Mouse (Mus musculus) hindbrain, embryonic 10.5 days (tissue): ENCODE data around the gene A030014E15Rik. TPM values are rescaled to one million over a fixed set of nuclear protein-coding genes. Genes with fewer than 3 reads are reported as not detected.
"Not testable (repeated sequence)": the region's sequence is repeated elsewhere in the genome, so short reads cannot be mapped to it uniquely, and the experiment has no call there.

Source experiments
- DNase-seq: peaks from one replicate; pipeline ENCODE4 v3.0.0-alpha.2; 2017; ENCODE audit warnings: low spot score
- H3K27ac ChIP-seq: fragments of 300-500 bp; sonication (generic); 2 replicates; pipeline ENCODE4 v1.5.1; 2016; ENCODE audit warnings: mild to moderate bottlenecking, moderate library complexity
- H3K27me3 ChIP-seq: fragments of 300-500 bp; sonication (generic); 2 replicates; pipeline ENCODE4 v1.6.1; 2016; ENCODE audit warnings: mild to moderate bottlenecking; ENCODE audit not compliant: poor library complexity, insufficient read depth, severe bottlenecking
- H3K36me3 ChIP-seq: fragments of 300-500 bp; sonication (generic); 2 replicates; pipeline ENCODE4 v1.6.1; 2016; ENCODE audit warnings: mild to moderate bottlenecking, moderate library complexity
- H3K4me1 ChIP-seq: fragments of 300-500 bp; sonication (generic); replicated peaks from 2 replicates; pipeline ENCODE4 v1.6.1; 2016; ENCODE audit warnings: mild to moderate bottlenecking
- H3K4me3 ChIP-seq: fragments of 300-500 bp; sonication (generic); 2 replicates; pipeline ENCODE4 v1.5.1; 2016; ENCODE audit warnings: mild to moderate bottlenecking, moderate library complexity
- H3K9me3 ChIP-seq: fragments of 300-500 bp; sonication (generic); 2 replicates; pipeline ENCODE4 v1.6.1; 2016; ENCODE audit warnings: mild to moderate bottlenecking, moderate library complexity
- WGBS: fragments of 180-500 bp; shearing (Covaris S2); methylation state at CpG from one replicate; pipeline ENCODE4 v1.1.7; 2016; 5-methylcytosine and 5-hydroxymethylcytosine counted together
- polyA plus RNA-seq: library from polyadenylated mRNA; unstranded; fragments of >200 nt; fragmentation: Nextera tagmentation; extraction: Ambion mirVana; gene quantifications from 2 replicates; pipeline ENCODE4 v1.2.1, GENCODE M21; 2016

Gene A030014E15Rik
- polyA plus RNA-seq, 1 experiment from 2014 or later: not detected

GRCm38 (mm10) chr1:82946029-82946428, 21.3 kb downstream of the A030014E15Rik start:
- DNase-seq, H3K36me3 ChIP-seq, H3K27me3 ChIP-seq, H3K4me1 ChIP-seq, H3K9me3 ChIP-seq, H3K27ac ChIP-seq, H3K4me3 ChIP-seq: not testable (repeated sequence)
- whole genome bisulfite sequencing: 94% methylated on average over 2 of the region's 2 CpGs

- no peaks in the 10 kb centered on the region for H3K27me3 ChIP-seq
- H3K4me3 ChIP-seq: no peak overlapping the region
- no peak for DNase-seq
- no peak overlapping the region for H3K27ac ChIP-seq
- H3K4me1 ChIP-seq: no peaks in the 10 kb centered on the region
- no peaks in the 10 kb centered on the region for H3K36me3 ChIP-seq
- WGBS: 83% methylated on average over 2 of the region's 2 CpGs
- H3K9me3 ChIP-seq: no peaks in the 10 kb centered on the region
Observed at GRCm38 (mm10) chr1:82948601-82949000, 23.9 kb downstream of the A030014E15Rik start.

- not testable (repeated sequence) for H3K9me3 ChIP-seq, H3K4me3 ChIP-seq, H3K36me3 ChIP-seq, H3K4me1 ChIP-seq, DNase-seq, H3K27ac ChIP-seq, H3K27me3 ChIP-seq
Observed at GRCm38 (mm10) chr1:82955913-82956312, 31.2 kb downstream of the A030014E15Rik start, which contains the start of gene Gm7544. Gene Gm7544, minus strand, starts transcription at chr1:82956013.

GRCm38 (mm10) chr1:82959870-82960385, 35.2 kb downstream of the A030014E15Rik start, which contains the start of gene Gm47955:
Gene Gm47955, plus strand, starts transcription at chr1:82960286.
- Histone ChIP-seq H3K4me1 (no peaks in the 10 kb centered on the region), H3K27ac (no peak within 1 kb of the TSS), H3K9me3 (0 out of 2 replicates have a peak, but pooled peaks cover 4% of the 10 kb centered on the region), H3K27me3 (no peaks in the 10 kb centered on the region), H3K36me3 (no peaks in the 10 kb centered on the region), H3K4me3 (no peak within 1 kb of the TSS)
- no peak for DNase-seq
- 89% methylated on average over 11 of the region's 11 CpGs for WGBS

- Histone ChIP-seq H3K4me3 (no peak overlapping the region), H3K9me3 (no peaks in the 10 kb centered on the region), H3K27ac (no peak overlapping the region), H3K4me1 (no peaks in the 10 kb centered on the region), H3K27me3 (no peaks in the 10 kb centered on the region), H3K36me3 (no peaks in the 10 kb centered on the region)
- 69% methylated on average over 3 of the region's 3 CpGs for WGBS
- DNase-seq: peak; percentile 7
Observed at GRCm38 (mm10) chr1:82966413-82966812, 41.7 kb downstream of the A030014E15Rik start.

- no peak overlapping the region for H3K4me3 ChIP-seq
- no peaks in the 10 kb centered on the region for H3K9me3 ChIP-seq
- no peaks in the 10 kb centered on the region for H3K36me3 ChIP-seq
- H3K27ac ChIP-seq: no peak overlapping the region
- no peaks in the 10 kb centered on the region; the same call in 1 of the 2 replicates for H3K4me1 ChIP-seq
- WGBS: 66% methylated on average over 4 of the region's 4 CpGs
- DNase-seq: no peak
- H3K27me3 ChIP-seq: no peaks in the 10 kb centered on the region
Observed at GRCm38 (mm10) chr1:82972046-82972445, 47.3 kb downstream of the A030014E15Rik start.

- DNase-seq: no peak
- H3K4me1 ChIP-seq: no peaks in the 10 kb centered on the region; the same call in 1 of the 2 replicates
- no peak overlapping the region for H3K27ac ChIP-seq
- H3K4me3 ChIP-seq: no peak overlapping the region
- WGBS: 94% methylated on average over 1 of the region's 1 CpGs
- H3K9me3 ChIP-seq: no peaks in the 10 kb centered on the region
- no peaks in the 10 kb centered on the region for H3K36me3 ChIP-seq
- H3K27me3 ChIP-seq: no peaks in the 10 kb centered on the region
Observed at GRCm38 (mm10) chr1:82973244-82973643, 48.5 kb downstream of the A030014E15Rik start.

GRCm38 (mm10) chr1:82973901-82974300, 49.2 kb downstream of the A030014E15Rik start:
- Histone ChIP-seq H3K4me3 (no peak overlapping the region), H3K27me3 (no peaks in the 10 kb centered on the region), H3K4me1 (no peaks in the 10 kb centered on the region; the same call in 1 of the 2 replicates), H3K27ac (no peak overlapping the region), H3K9me3 (no peaks in the 10 kb centered on the region), H3K36me3 (no peaks in the 10 kb centered on the region)
- no peak for DNase-seq
- 81% methylated on average over 6 of the region's 6 CpGs for WGBS

GRCm38 (mm10) chr1:82974342-82974741, 49.6 kb downstream of the A030014E15Rik start:
- Histone ChIP-seq H3K4me1 (no peaks in the 10 kb centered on the region; the same call in 1 of the 2 replicates), H3K27me3 (no peaks in the 10 kb centered on the region), H3K36me3 (no peaks in the 10 kb centered on the region), H3K27ac (no peak overlapping the region), H3K9me3 (no peaks in the 10 kb centered on the region), H3K4me3 (no peak overlapping the region)
- DNase-seq: no peak
- 89% methylated on average over 9 of the region's 9 CpGs for WGBS

Other genes starting within 250 kb of the A030014E15Rik start
- 203 and 222 TPM in 2 replicates for gene Mff, start 200.0 kb upstream of the A030014E15Rik start, polyA plus RNA-seq
- 0.13 TPM in 1 of 2 replicates, not detected in the other for gene Tm4sf20, start 156.5 kb upstream of the A030014E15Rik start, polyA plus RNA-seq
- gene Gm47791, start 153.7 kb upstream of the A030014E15Rik start, polyA plus RNA-seq: not detected in 2 replicates
- gene Agfg1, start 85.4 kb upstream of the A030014E15Rik start, polyA plus RNA-seq: 27.6 and 34.5 TPM in 2 replicates
- 0.41 TPM in 1 of 2 replicates, not detected in the other for gene A030005L19Rik, start 11.6 kb upstream of the A030014E15Rik start, polyA plus RNA-seq
- not detected in 2 replicates for gene Gm6217, start 6.5 kb downstream of the A030014E15Rik start, polyA plus RNA-seq
- gene A030003K21Rik, start 18.5 kb downstream of the A030014E15Rik start, polyA plus RNA-seq: not detected in 2 replicates
- not detected in 2 replicates for gene Gm7544, start 31.1 kb downstream of the A030014E15Rik start, polyA plus RNA-seq
- gene Gm47955, start 35.4 kb downstream of the A030014E15Rik start, polyA plus RNA-seq: not detected in 2 replicates
- not detected in 2 replicates for gene Gm47959, start 75.6 kb downstream of the A030014E15Rik start, polyA plus RNA-seq
- 0.47 and 0.67 TPM in 2 replicates for gene Slc19a3, start 113.5 kb downstream of the A030014E15Rik start, polyA plus RNA-seq
- not detected in 2 replicates for gene Krtap28-10, start 117.6 kb downstream of the A030014E15Rik start, polyA plus RNA-seq
- gene Gm47969, start 120.0 kb downstream of the A030014E15Rik start, polyA plus RNA-seq: not detected in 2 replicates
- not detected in 2 replicates for gene A030005K14Rik, start 134.5 kb downstream of the A030014E15Rik start, polyA plus RNA-seq
- not detected in 2 replicates for gene Krtap28-13, start 136.0 kb downstream of the A030014E15Rik start, polyA plus RNA-seq
- 0.26 TPM in 1 of 2 replicates, not detected in the other for gene Ccl20, start 191.8 kb downstream of the A030014E15Rik start, polyA plus RNA-seq
- 0.67 and 0.85 TPM in 2 replicates for gene Daw1, start 234.8 kb downstream of the A030014E15Rik start, polyA plus RNA-seq